Mouse (Mus musculus) NIH3T3 (cell line): ENCODE results near the gene Dgkb.
A peak's percentile ranks its signal among the peaks of the same experiment; 100 is the strongest.

Experiments used
- DNase-seq: peaks from one replicate; pipeline ENCODE4 v3.0.0-alpha.2; 2012; ENCODE audit warnings: low read depth

The Dgkb gene

DNA sequence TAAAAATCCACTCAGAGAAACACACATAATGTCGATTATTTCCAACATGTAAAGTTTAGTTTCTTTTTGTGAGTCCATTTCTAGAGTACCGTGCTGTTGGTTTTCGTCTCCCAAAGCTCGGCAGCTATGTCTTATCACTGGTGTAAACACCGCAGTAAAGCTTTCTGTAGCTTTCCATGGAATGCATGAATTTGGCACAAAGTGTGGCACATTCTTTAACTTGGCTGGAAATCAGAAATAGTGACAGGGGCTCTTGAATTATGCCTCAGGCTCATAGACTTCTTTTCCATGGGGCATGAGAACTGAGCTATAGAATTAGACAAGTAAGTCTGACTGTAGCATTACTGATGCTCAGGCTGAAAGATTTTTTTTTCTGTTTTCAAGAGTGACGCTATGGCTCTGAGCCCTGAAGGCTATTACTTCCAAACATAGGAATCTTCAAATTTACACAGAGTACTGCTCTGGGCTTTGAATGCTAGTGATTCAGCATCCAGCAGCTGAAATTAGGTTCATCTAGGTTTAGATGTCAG lies 179.0 kb downstream of the Dgkb start:
- DNase-seq, result no peak

- DNase-seq, result no peak
Observed at GRCm38 (mm10) chr12:38017674-38018073, 200.1 kb downstream of the Dgkb start.

- no peak for DNase-seq
Observed at GRCm38 (mm10) chr12:38047256-38047655, 229.7 kb downstream of the Dgkb start.

GRCm38 (mm10) chr12:38088224-38088623 lies 270.7 kb downstream of the Dgkb start:
- DNase-seq, result no peak

DNA sequence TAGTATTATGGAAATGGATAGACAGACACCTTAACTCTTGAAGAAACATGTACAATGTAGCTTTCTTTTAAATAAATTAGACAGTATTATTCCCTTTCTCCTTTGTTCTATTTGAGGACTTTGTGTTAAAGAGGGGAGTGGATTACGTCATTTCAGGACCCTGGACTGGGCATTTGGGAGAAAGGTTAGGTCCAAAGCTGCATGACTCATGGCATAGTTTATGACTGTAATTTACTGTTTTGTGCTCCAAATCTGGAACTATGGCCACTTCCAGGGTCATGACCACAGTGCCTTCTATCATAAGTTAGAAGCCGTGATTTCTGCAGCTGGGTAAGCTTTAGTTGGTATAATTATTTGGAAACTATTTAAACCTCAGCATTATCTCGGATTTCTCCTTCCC lies 294.4 kb downstream of the Dgkb start:
- no peak for DNase-seq

- DNase-seq, result peak; percentile 8
Observed at GRCm38 (mm10) chr12:38114990-38115615, 297.6 kb downstream of the Dgkb start.

DNA sequence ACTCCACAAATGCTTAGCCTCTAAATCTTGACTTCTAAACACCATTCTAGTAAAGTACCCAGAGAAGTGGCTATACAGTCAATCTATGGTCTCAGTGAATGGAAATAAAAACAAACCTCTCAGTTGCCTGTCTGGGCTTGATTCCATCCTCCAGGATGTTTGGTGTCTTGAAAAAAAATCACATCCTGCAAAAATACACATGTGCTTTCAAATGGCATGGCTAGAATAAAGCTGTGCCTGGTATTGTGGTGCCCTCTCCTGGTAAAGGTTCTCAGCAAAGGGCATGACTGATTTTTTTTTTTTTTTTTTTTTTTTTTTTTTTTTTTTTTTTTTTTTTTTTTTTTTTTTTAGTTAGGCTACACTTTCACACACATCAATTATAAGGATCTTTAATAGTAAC lies 306.0 kb downstream of the Dgkb start:
- peak; percentile 12 for DNase-seq

GRCm38 (mm10) chr12:38125297-38125696 lies 307.8 kb downstream of the Dgkb start:
- no peak for DNase-seq

- peak; percentile 58 for DNase-seq
Observed at GRCm38 (mm10) chr12:38130209-38130915, 312.8 kb downstream of the Dgkb start.

DNA sequence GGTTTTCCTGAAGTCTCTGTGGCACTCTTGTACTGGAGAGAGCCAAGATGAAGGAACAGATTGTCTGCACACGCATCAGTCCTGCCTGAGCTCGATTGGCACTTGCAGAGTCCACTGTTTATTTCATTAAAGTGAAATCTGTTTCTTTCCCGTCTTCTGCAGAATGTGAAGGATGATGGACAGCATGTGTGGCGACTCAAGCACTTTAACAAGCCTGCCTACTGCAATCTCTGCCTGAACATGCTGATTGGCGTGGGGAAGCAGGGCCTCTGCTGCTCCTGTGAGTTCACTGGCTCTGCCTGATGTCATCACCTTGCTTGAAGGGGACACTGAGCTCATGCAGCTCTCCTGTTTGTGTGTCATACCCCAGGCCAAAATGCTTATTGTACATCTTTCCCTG lies 318.9 kb downstream of the Dgkb start:
- no peak for DNase-seq

- peak; percentile 44 for DNase-seq
Observed at GRCm38 (mm10) chr12:38140039-38140438, 322.5 kb downstream of the Dgkb start.

DNA sequence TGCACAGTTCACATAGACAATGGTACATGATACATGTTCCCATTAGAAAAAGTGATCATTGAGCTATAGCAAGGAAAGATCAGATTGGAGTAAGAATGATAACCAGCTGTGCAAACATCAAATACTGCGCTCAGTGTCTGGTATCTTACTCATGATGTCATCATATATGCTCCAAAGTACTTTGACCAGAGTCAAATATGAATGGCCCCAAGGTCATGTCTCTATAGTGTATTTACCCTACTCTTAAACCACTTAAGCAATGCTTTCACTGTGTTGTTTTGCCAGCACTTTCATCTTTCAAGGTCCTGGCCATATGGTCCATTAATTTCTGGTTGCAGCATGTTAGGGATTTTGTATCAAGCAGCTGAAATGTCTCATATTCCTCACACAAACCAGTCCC lies 415.1 kb downstream of the Dgkb start:
- no peak for DNase-seq

GRCm38 (mm10) chr12:38268856-38269255 lies 451.3 kb downstream of the Dgkb start:
- DNase-seq, result no peak

DNA sequence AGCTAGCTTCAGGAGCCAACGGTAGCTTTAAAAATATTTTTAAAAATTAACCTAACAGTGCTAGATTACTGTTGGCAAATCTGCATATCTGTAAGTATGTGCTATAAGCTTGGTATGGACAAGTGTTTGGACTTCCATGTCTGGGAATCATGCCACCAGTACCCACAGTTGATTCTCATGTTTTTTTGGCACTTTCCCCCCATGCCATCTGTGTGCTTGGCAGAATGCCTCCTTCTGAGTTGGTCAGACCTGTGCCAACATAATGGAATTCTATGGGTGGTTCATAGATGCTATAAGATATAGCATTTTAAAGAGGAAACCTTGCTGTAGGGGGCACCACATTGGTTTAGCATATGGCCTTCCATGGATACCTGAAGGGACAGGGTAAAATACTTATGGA lies 484.0 kb downstream of the Dgkb start:
- no peak for DNase-seq

- DNase-seq, result no peak
Observed at GRCm38 (mm10) chr12:38303841-38304240, 486.3 kb downstream of the Dgkb start.

DNA sequence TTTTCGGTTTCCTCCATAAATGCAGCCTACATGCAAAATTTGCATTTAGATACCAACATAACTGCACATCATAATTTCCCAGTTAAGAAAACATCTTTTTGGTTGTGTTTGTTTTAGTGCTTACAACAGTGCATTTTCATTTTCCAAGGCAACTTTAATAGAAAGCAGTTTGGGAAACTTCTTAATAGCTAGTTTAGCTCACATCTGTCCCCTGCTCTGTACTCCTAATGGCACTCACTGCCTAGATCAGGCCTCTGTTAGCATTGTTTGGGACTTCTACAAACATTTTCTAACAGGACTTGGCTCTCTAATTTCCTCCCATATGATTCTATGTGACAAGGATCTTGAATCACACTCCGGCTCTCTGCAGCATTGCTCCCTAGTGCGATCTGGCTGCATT lies 486.7 kb downstream of the Dgkb start:
- DNase-seq, result no peak

DNA sequence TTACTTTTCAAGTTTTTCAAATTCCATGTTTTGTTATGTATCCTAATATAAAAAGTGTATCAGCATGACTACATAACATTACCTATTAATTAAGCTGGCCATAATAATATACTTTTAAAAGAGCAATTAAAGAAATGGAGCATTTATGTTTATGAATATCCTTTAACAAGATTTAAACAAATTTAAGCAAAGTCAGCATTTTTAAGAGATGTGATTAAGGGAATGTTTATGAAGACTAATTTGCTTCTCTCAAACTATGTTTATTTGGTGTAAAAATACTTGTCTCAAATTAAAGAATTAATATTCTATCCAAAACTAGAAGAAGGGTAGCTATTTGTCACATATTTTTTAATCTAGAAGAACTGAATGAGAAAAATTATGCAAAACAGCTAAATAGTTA lies 492.4 kb downstream of the Dgkb start:
- no peak for DNase-seq

DNA sequence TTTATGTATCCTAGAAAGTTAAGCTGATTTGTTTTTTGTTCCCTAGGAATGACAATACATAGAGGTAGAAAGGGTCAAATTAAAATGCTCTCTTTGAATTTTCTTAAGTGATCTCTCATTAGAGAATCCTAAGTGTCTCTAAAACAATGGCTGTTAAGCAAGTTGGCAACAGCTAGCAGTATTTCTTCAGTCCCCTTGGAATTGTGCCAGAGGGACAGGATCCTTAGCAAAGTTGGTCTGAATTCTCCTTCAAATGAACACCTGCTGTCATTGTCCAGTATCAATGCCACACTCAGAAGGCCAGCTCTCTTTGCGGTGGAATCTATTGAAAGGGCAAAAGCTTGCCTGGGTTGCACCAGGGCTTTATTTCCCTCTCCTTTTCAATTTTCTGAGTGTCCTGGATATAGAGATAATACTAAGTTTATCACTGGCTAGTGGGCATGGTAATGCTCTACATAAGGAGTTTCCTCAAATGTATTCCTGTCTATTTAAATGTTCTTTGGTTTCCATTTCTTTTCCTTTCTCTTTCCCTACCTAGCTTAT lies 510.3 kb downstream of the Dgkb start:
- DNase-seq, result no peak

GRCm38 (mm10) chr12:38328779-38329178 lies 511.3 kb downstream of the Dgkb start:
- DNase-seq, result no peak

DNA sequence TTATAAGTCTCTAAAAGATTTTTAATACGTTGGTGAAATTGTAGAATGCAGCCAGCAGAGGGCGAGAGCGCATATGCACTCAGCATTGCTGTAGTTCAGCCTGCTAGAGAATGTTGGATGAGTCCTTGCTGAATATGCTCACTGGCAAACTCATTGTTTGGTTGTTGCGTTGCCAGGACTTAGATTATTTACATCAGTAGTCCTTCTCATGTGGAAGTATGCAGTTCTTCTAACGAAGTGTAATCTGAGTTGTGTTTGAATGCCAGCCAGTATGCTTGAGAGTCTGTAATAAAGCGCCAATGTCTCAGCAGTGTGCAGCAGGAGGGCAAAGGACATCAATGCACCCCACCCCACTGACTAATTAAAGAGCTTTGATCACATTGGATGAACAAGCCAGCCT lies 525.1 kb downstream of the Dgkb start:
- DNase-seq, result peak; percentile 80

- no peak for DNase-seq
Observed at GRCm38 (mm10) chr12:38352481-38352880, 535.0 kb downstream of the Dgkb start.

GRCm38 (mm10) chr12:38356386-38356785 lies 538.9 kb downstream of the Dgkb start:
- no peak for DNase-seq

- no peak for DNase-seq
Observed at GRCm38 (mm10) chr12:38361491-38361890, 544.0 kb downstream of the Dgkb start.
